Mouse (Mus musculus): Measurements from ENCODE around the gene Il18rap.

Il18rap gene

GRCm38 (mm10) chr1:40546645-40547044, 31.5 kb downstream of the Il18rap start:
- no peak for DNase-seq

- no peak for DNase-seq
Measured at GRCm38 (mm10) chr1:40547064-40547572, 32.0 kb downstream of the Il18rap start.

GRCm38 (mm10) chr1:40547762-40548161, 32.6 kb downstream of the Il18rap start:
- no peak for DNase-seq

GRCm38 (mm10) chr1:40569374-40569773, 54.2 kb downstream of the Il18rap start:
- no peak for DNase-seq

- DNase-seq = peak; percentile 47
Measured at GRCm38 (mm10) chr1:40579784-40580183, 64.6 kb downstream of the Il18rap start, which contains the start of gene Slc9a4. TSS of gene Slc9a4 (plus strand) at chr1:40580081.

DNA sequence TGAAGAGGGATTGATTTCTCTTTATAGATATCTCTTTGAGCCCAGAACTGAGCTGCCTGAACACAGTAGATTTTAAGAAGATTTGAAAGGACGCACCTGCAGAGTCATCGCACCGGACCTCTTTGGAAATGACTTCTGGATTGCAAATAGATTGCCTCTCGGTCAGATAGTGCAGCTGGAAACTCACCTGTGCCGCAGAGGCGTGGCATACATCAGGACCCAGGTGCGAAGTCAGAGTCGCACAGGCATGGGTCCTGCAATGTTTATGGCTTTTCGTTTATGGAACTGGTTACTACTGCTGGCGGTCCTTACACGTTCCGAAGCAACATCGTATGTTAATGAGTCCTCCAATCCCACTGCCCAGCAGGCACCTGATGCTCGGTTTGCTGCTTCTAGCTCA, 65.1 kb downstream of the Il18rap start:
- DNase-seq = no peak

GRCm38 (mm10) chr1:40586776-40587175, 71.6 kb downstream of the Il18rap start:
- no peak for DNase-seq

DNA sequence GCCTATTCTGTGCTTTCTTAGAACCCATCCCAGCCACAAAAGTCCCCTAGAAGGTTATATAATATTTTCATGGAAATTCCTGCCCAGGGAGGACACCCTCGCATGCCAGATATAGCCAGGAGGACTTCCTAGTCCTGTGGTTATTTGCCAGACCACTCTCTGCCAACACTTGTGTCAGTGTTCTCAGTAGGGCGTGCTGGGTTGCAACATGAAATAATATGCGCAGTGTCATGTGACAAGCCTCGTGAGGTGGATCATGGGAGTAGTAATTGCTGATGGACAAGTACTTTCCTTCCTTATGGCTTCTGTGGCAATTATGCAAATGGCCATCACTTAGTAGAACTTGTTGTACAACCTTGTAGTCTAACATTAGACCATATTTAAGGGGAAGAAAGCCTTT, 75.8 kb downstream of the Il18rap start:
- no peak for DNase-seq

DNA sequence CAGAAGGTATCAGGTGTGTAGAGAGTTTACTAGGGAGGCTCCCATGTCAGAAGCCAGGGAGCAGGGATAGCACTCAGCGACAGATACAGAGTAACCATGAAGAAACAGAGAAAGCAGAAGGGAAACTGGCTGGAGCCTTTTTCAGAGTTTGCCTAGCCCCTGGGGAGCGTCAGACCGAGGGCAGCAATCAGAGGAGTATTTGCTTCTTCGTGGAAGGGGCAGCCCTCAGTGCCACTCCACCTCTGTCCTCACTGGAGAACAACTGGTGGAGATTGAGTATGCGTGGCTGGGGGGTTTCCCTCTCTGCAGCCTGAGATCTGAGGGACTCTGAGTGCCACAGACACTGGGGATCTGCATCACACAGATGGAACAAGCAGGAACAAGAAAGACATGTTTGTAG, 82.7 kb downstream of the Il18rap start:
- DNase-seq = no peak

- peak; percentile 33 for DNase-seq
Measured at GRCm38 (mm10) chr1:40599661-40600060, 84.5 kb downstream of the Il18rap start.

DNA sequence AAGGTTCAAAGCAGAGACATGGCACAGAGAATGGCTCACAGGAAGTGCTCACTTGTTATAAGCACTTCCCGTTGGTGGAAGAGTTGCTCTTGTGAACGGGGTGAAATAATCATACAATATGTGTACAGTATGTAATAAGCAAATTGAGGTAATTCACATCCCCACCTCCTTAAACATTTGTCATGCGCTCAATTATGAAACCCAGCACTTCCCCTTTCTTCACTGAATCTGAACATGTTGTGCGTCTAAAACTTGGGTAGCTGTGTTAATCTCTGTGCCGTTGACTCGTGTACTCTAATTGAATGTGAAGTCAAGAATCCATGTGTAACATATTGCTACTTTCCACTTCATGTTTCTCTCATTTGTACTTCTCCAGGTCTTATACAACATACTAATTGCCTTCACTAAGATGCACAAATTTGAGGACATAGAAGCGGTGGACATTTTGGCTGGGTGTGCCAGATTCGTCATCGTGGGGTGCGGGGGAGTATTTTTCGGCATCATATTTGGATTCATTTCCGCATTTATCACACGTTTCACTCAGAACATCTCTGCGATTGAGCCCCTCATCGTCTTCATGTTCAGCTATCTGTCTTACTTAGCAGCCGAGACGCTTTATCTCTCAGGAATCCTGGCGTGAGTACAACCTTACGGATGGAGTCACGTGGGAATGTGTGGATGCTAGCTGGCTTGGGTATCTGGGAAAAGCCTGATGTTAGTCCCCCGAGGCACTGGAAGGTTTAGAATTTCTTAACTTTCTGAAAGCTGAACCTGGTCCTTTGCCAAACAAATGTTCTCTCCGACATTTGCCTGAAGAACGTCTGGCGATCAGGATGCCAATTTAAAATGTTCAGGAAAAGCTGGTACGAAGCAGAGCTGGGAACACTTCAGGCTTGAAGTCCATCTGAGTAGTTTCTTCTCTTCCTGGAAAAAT, 85.5 kb downstream of the Il18rap start:
- peak; percentile 79 for DNase-seq
